Mouse (Mus musculus) kidney, embryonic 16.5 days (tissue): ENCODE measurements at regions not wholly inside any gene's neighbourhood (a gene's known extent, or its start where the extent isn't known, plus 50 kb on each side); places are given as distances from the start of the nearest gene placed in this dataset.

Experiments
- ATAC-seq: fragments of 200-750 bp; cut with Nextera tagmentation; 2 replicates; pipeline ENCODE4 v1.8.0; 2017; ENCODE audit warnings: moderate TSS enrichment; ENCODE audit not compliant: low FRiP score, low TSS enrichment
- H3K27ac ChIP-seq: fragments of 300-500 bp; sonication (generic); 2 replicates; pipeline ENCODE4 v1.5.1; 2014; ENCODE audit warnings: low read length
- H3K27me3 ChIP-seq: fragments of 300-500 bp; sonication (generic); 2 replicates; pipeline ENCODE4 v1.6.1; 2014; ENCODE audit warnings: low read length, control low read depth, mixed read lengths; ENCODE audit not compliant: insufficient read depth
- H3K36me3 ChIP-seq: fragments of 300-500 bp; sonication (generic); 2 replicates; pipeline ENCODE4 v1.6.1; 2014; ENCODE audit warnings: low read length, control low read depth, mixed read lengths; ENCODE audit not compliant: insufficient read depth
- H3K4me1 ChIP-seq: fragments of 300-500 bp; sonication (generic); 2 replicates; pipeline ENCODE4 v1.6.1; 2014; ENCODE audit warnings: low read length, control low read depth, mixed read lengths; ENCODE audit not compliant: insufficient read depth
- H3K4me2 ChIP-seq: fragments of 300-500 bp; sonication (generic); replicated peaks from 2 replicates; pipeline ENCODE4 v1.6.1; 2014; ENCODE audit warnings: low read depth, low read length
- H3K4me3 ChIP-seq: fragments of 300-500 bp; sonication (generic); 2 replicates; pipeline ENCODE4 v1.5.1; 2014; ENCODE audit warnings: mild to moderate bottlenecking, low read length
- H3K9ac ChIP-seq: fragments of 300-500 bp; sonication (generic); replicated peaks from 2 replicates; pipeline ENCODE4 v1.6.1; 2014; ENCODE audit warnings: low read length
- H3K9me3 ChIP-seq: fragments of 300-500 bp; sonication (generic); 2 replicates; pipeline ENCODE4 v1.6.1; 2016; ENCODE audit warnings: low read length, control low read depth
- WGBS: fragments of 180-500 bp; shearing (Covaris S2); extraction: QIAGEN DNeasy Blood & Tissue Kit; methylation state at CpG from one replicate; pipeline ENCODE4 v1.1.7; 2014; 5-methylcytosine and 5-hydroxymethylcytosine counted together

DNA sequence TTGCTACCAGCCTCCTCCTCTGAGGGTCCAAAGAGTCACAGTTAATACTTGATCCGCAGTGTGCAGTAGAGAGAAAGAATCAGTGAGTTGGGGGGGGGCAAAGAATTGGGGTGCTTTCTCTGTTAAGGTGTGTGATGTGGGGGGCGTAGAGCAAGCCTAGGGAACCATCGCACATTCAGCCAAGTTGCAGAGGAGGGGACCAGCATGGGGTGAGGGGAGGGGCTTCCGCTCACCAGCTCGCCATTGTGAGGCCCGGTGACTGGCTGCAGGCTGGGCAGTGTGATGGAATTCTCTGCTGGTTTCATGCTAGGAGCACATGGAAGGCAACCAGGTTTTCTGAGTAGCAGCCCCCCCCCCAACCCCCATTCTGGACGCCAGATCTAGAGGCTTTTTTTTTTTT lies 216.2 kb downstream of the Vrk1 start:
- Histone ChIP-seq H3K4me1 (peaks cover 6% of the 10 kb centered on the region; the same call in 1 of the 2 replicates), H3K27me3 (0 out of 2 replicates have a peak, but pooled peaks cover 6% of the 10 kb centered on the region), H3K36me3 (no peaks in the 10 kb centered on the region), H3K4me3 (no peak overlapping the region), H3K9ac (no peak overlapping the region), H3K9me3 (no peaks in the 10 kb centered on the region), H3K27ac (no peak overlapping the region), H3K4me2 (peak overlapping the region; percentile 44; the same call in 1 of the 2 replicates)
- ATAC-seq: no peak
- 24% methylated on average over 7 of the region's 7 CpGs for WGBS

DNA sequence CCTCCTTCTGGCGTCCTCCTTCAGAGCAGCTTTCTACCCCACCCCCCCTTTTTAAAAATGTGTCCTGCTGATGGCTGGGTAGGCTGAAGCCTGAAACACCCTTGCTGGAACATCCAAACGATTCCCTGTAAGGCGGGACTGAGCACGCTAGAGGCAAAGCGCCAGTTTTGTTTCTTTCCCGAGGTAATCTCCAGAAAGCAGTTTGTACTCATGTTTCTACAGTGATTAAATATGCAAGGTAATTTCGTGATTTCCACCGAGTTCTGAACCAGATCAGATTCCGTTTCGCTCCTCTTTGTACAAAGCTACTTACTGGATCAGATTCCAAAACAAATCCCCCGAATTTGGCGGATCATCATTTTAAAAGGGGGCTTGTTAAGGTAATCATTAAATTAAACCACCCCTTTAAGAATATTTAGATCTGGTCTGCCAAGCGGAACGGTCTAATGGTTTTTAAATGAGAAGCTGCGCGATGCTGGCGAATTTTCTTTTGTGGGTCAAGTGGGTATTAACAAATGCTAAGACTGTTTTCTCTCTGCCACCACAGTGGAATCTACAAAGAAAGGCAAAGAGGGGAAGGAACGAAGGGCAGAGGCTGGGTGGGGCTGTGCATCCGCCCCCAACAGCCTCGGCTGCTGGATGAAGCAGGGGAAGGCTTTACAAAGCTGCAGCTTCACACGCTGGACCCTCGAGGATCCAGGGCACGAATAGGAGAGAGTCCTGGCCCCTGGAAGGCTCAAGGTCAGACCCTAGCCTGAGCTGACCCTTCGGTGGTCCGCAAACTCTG lies 216.9 kb downstream of the Vrk1 start:
- Histone ChIP-seq H3K4me3 (peak overlapping the region; percentile 18), H3K27me3 (0 out of 2 replicates have a peak, but pooled peaks cover 6% of the 10 kb centered on the region), H3K9me3 (no peaks in the 10 kb centered on the region), H3K4me1 (peaks cover 6% of the 10 kb centered on the region; the same call in 1 of the 2 replicates), H3K36me3 (no peaks in the 10 kb centered on the region), H3K27ac (no peak overlapping the region), H3K9ac (no peak overlapping the region), H3K4me2 (peak overlapping the region; percentile 44)
- no peak; the same call in 1 of the 2 replicates for ATAC-seq
- WGBS: 19% methylated on average over 25 of the region's 25 CpGs

- ATAC-seq: no peak
- WGBS: 31% methylated on average over 8 of the region's 8 CpGs
- H3K4me1 ChIP-seq: peaks cover 6% of the 10 kb centered on the region; the same call in 1 of the 2 replicates
- no peak overlapping the region for H3K27ac ChIP-seq
- H3K9ac ChIP-seq: no peak overlapping the region
- H3K27me3 ChIP-seq: 0 out of 2 replicates have a peak, but pooled peaks cover 6% of the 10 kb centered on the region
- H3K9me3 ChIP-seq: no peaks in the 10 kb centered on the region
- no peaks in the 10 kb centered on the region for H3K36me3 ChIP-seq
- H3K4me3 ChIP-seq: no peak overlapping the region
- H3K4me2 ChIP-seq: peak overlapping the region; percentile 44
Observed at GRCm38 (mm10) chr12:106227563-106227840, 217.5 kb downstream of the Vrk1 start.

DNA sequence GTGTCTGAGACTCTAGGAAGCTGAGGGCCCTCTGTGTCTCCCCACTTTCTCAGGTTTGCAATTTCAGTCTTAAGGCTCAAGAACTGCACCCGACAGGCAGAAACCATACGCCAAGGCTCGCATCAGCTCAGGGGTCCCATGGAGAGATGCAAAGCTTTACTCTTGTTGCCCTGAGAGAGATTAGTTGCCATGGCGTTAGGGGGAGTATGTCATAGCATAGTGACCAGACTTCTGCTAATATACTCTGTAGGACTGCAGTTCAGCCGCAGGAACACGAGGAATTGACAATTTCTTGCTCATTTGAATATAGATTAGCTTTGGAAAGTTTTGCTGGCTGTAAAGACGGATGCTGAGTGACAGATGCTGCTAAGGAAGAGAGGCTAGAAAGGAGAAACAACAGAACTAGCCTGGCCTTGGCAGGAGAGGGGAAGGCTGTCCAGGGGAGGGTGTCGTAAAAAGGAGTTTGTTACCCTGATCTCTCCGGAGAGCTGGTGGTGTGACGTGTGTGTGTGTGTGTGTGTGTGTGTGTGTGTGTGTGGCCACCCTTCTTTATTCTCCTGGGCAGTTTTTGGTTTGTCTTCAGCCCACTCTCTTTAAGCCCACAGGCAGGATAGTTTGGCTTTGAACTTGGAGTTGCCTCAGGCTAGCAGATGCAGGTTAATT lies 235.3 kb downstream of the Vrk1 start:
- no peak for ATAC-seq
- Histone ChIP-seq H3K9me3 (no peaks in the 10 kb centered on the region), H3K4me2 (no peak overlapping the region), H3K27me3 (no peaks in the 10 kb centered on the region), H3K4me1 (no peaks in the 10 kb centered on the region), H3K36me3 (no peaks in the 10 kb centered on the region), H3K27ac (no peak overlapping the region), H3K4me3 (no peak overlapping the region), H3K9ac (no peak overlapping the region)
- 61% methylated on average over 10 of the region's 10 CpGs for WGBS

DNA sequence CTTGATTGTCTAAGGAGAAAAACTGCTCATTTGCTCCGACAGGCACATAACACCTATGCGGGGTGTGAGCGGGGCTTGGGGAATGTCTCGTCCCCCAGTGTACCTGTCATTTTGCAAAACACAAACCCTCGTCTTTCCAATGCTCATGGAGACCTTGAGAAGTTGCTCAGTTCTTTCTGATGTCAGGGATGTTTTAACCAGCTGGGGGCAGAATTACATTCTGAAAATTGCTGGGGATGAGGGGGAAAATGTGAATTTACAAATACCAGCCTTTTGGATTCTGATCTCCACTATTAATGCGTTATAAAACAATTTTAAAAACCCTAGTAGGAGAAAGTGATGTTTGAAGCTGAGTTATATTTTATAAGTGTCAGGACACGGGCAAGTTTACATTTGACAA lies 263.6 kb downstream of the Vrk1 start:
- WGBS: 72% methylated on average over 7 of the region's 7 CpGs
- Histone ChIP-seq H3K9me3 (no peaks in the 10 kb centered on the region), H3K9ac (no peak overlapping the region), H3K4me2 (no peak overlapping the region), H3K36me3 (no peaks in the 10 kb centered on the region), H3K4me1 (no peaks in the 10 kb centered on the region), H3K27ac (no peak overlapping the region), H3K27me3 (no peaks in the 10 kb centered on the region), H3K4me3 (no peak overlapping the region)
- no peak for ATAC-seq

GRCm38 (mm10) chr12:106277886-106278285 lies 267.9 kb downstream of the Vrk1 start:
- ATAC-seq: no peak
- WGBS: 88% methylated on average over 14 of the region's 14 CpGs
- no peak overlapping the region for H3K9ac ChIP-seq
- no peak overlapping the region for H3K27ac ChIP-seq
- H3K4me3 ChIP-seq: no peak overlapping the region
- H3K27me3 ChIP-seq: no peaks in the 10 kb centered on the region
- H3K4me2 ChIP-seq: no peak overlapping the region
- H3K4me1 ChIP-seq: no peaks in the 10 kb centered on the region
- H3K9me3 ChIP-seq: no peaks in the 10 kb centered on the region
- no peaks in the 10 kb centered on the region for H3K36me3 ChIP-seq

DNA sequence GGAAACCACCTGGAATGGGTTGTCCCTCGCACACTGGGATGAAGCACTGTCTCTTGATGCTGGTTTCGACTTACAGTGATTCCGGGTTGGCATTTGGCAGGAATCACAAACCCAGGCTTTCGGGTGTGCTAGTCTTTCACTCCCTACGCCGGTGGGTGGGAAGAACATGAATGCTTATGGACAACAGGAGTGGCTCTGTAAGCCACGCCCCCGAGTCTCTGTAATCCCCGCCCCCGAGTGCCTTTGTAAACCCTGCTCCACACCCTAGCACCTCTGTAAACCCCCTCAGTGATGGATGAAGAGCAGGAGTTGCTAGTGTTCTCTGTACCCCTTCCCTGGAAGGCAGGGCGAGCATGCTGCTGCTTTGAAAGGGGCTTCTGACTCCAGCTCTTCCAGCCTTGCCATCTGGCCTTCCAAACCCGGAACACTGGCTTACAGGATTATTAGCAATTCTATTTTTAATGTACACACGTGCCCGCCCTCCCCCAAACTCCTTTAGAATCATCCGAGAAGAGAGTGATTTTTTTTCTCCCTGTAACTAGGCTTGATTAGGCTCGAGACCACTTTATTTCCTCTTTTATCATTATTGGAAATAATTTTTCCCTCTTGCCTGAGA lies 272.6 kb downstream of the Vrk1 start:
- H3K27me3 ChIP-seq: no peaks in the 10 kb centered on the region
- no peak overlapping the region for H3K27ac ChIP-seq
- no peaks in the 10 kb centered on the region for H3K4me1 ChIP-seq
- 55% methylated on average over 16 of the region's 16 CpGs for WGBS
- H3K4me3 ChIP-seq: no peak overlapping the region
- no peak overlapping the region for H3K4me2 ChIP-seq
- H3K9ac ChIP-seq: no peak overlapping the region
- no peaks in the 10 kb centered on the region for H3K9me3 ChIP-seq
- H3K36me3 ChIP-seq: no peaks in the 10 kb centered on the region
- ATAC-seq: no peak

- Histone ChIP-seq H3K9me3 (no peaks in the 10 kb centered on the region), H3K4me1 (0 out of 2 replicates have a peak, but pooled peaks cover 6% of the 10 kb centered on the region), H3K4me2 (no peak overlapping the region), H3K9ac (no peak overlapping the region), H3K27ac (no peak overlapping the region), H3K4me3 (no peak overlapping the region), H3K27me3 (no peaks in the 10 kb centered on the region), H3K36me3 (no peaks in the 10 kb centered on the region)
- WGBS: 85% methylated on average over 8 of the region's 8 CpGs
- no peak for ATAC-seq
Observed at GRCm38 (mm10) chr12:106284814-106285213, 274.8 kb downstream of the Vrk1 start.

DNA sequence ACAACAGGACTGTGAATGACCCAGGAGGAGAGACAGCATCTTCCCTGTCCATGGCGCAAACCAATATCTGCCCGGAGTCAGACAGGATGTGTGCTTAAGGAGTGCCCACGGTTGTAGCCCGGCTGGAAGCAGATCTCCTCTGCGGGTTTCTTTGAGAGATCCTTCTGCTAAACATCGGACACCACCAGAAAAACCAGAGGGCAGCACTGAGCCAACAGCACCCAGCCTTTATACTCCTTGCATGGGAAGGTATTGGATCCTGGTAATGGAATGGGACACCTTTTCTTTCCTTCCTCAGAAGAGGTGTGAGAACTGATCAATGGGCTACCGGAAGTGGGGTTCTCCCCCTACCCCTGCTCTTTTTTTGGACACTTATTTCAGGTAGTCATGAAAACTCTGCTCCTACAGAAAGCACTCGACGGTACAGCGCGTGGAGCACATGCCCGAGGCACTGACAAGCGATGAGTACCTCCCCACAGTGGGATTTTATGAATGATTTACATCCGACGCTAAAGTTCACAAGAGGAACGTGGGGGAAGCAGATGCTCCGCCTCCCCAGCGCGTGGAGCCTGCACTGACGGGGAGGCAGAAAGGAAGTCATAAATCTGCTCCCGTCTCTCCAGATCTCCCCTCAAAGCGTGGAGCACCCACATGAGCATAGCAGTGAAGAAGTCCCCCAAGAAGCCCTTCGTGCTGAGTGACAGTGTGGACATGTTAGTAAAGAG lies 278.9 kb downstream of the Vrk1 start:
- Histone ChIP-seq H3K4me2 (peak overlapping the region; percentile 13; the same call in 1 of the 2 replicates), H3K9ac (no peak overlapping the region), H3K9me3 (no peaks in the 10 kb centered on the region), H3K27ac (no peak overlapping the region), H3K4me1 (0 out of 2 replicates have a peak, but pooled peaks cover 6% of the 10 kb centered on the region), H3K4me3 (no peak overlapping the region), H3K36me3 (no peaks in the 10 kb centered on the region), H3K27me3 (no peaks in the 10 kb centered on the region)
- peak; percentile 75; the same call in 1 of the 2 replicates for ATAC-seq
- 38% methylated on average over 23 of the region's 23 CpGs for WGBS
